ENCODE assay signal across 11 mouse cellular contexts in genomic region chr7:34355629-34356028, GRCm38 (mm10). TPM values are rescaled to one million over a fixed set of nuclear protein-coding genes. Genes with fewer than 3 reads are reported as not detected.
DNase-seq lines count a peak whose midpoint lies in the region; ATAC-seq and TF ChIP-seq lines count a peak whose summit lies in the region.
"Had no signal": no experiment of that assay in that cellular context is flagged by ENCODE, and none has a peak within 500 bp of the region (broad histone marks: within the 10 kb centered on the region; RNA-seq: fewer than 3 reads in every experiment).

No protein-coding gene starts in this region.

- WGBS in hindbrain, embryonic 14.5 days, result 94% methylated on average over 4 of the region's 4 CpGs
- WGBS in hindbrain, embryonic 16.5 days, result 97% methylated on average over 4 of the region's 4 CpGs
- WGBS in midbrain, postnatal 0 days, result 98% methylated on average over 4 of the region's 4 CpGs
- WGBS in midbrain, embryonic 15.5 days, result 97% methylated on average over 4 of the region's 4 CpGs

- peak; percentile 69 for DNase-seq in hindbrain, embryonic 14.5 days (ENCODE audit: low spot score)
- DNase-seq in midbrain, postnatal 0 days (ENCODE audit: low spot score), result peak; percentile 54
- peak; percentile 42 for DNase-seq in brain, embryonic 14.5 days (ENCODE audit: low read depth)
- no peak for DNase-seq in left cerebral cortex, adult 11 months (ENCODE audit: low spot score)
- DNase-seq in embryo, embryonic 11 days, result no peak
- DNase-seq: adrenal gland, postnatal 25 days; gastrocnemius, postnatal 36 days had no signal

- H3K4me3 ChIP-seq in hindbrain, embryonic 14.5 days (replicated peaks; ENCODE audit: low read length), result no peak overlapping the region
- no peak overlapping the region for H3K4me3 ChIP-seq in hindbrain, embryonic 16.5 days (ENCODE audit: low read length)
- H3K4me3 ChIP-seq in midbrain, postnatal 0 days (ENCODE audit: low read depth, low read length), result no peak overlapping the region
- no peak overlapping the region for H3K4me3 ChIP-seq in midbrain, embryonic 15.5 days
- H3K4me3 ChIP-seq: limb, embryonic 13.5 days; myocyte had no signal

- H3K36me3 ChIP-seq in hindbrain, embryonic 14.5 days (replicated peaks; ENCODE audit: control insufficient read depth, insufficient read depth), result peaks cover 74% of the 10 kb centered on the region
- H3K36me3 ChIP-seq in hindbrain, embryonic 16.5 days (ENCODE audit: control insufficient read depth, insufficient read depth, low read length), result peaks cover 25% of the 10 kb centered on the region
- peaks cover 22% of the 10 kb centered on the region for H3K36me3 ChIP-seq in midbrain, postnatal 0 days (ENCODE audit: insufficient read depth, low read length)
- H3K36me3 ChIP-seq in midbrain, embryonic 15.5 days (replicated peaks), result peaks cover 12% of the 10 kb centered on the region

- H3K9ac ChIP-seq in hindbrain, embryonic 14.5 days, result no peak overlapping the region
- no peak overlapping the region for H3K9ac ChIP-seq in hindbrain, embryonic 16.5 days (ENCODE audit: low read depth, low read length)
- no peak overlapping the region for H3K9ac ChIP-seq in midbrain, postnatal 0 days (replicated peaks; ENCODE audit: low read length, poor library complexity, severe bottlenecking)
- H3K9ac ChIP-seq in midbrain, embryonic 15.5 days, result no peak overlapping the region
- H3K9ac ChIP-seq: limb, embryonic 13.5 days had no signal

- no peaks in the 10 kb centered on the region for H3K9me3 ChIP-seq in hindbrain, embryonic 14.5 days (ENCODE audit: control insufficient read depth, low read length)
- H3K9me3 ChIP-seq in hindbrain, embryonic 16.5 days (ENCODE audit: control insufficient read depth, low read length), result no peaks in the 10 kb centered on the region
- H3K9me3 ChIP-seq in midbrain, postnatal 0 days (ENCODE audit: low read length), result no peaks in the 10 kb centered on the region
- H3K9me3 ChIP-seq in midbrain, embryonic 15.5 days, result no peaks in the 10 kb centered on the region
- H3K9me3 ChIP-seq: limb, embryonic 13.5 days had no signal

- no peak overlapping the region for H3K27ac ChIP-seq in hindbrain, embryonic 14.5 days
- no peak overlapping the region for H3K27ac ChIP-seq in hindbrain, embryonic 16.5 days (ENCODE audit: low read depth, low read length)
- no peak overlapping the region for H3K27ac ChIP-seq in midbrain, postnatal 0 days (ENCODE audit: low read depth, low read length)
- no peak overlapping the region for H3K27ac ChIP-seq in midbrain, embryonic 15.5 days
- H3K27ac ChIP-seq: limb, embryonic 13.5 days had no signal

- no peaks in the 10 kb centered on the region for H3K4me1 ChIP-seq in hindbrain, embryonic 14.5 days (replicated peaks; ENCODE audit: control insufficient read depth, insufficient read depth, low read length)
- H3K4me1 ChIP-seq in hindbrain, embryonic 16.5 days (ENCODE audit: control insufficient read depth, insufficient read depth, low read depth, low read length), result no peaks in the 10 kb centered on the region
- no peaks in the 10 kb centered on the region for H3K4me1 ChIP-seq in midbrain, postnatal 0 days (ENCODE audit: insufficient read depth, low read length)
- no peaks in the 10 kb centered on the region for H3K4me1 ChIP-seq in midbrain, embryonic 15.5 days
- H3K4me1 ChIP-seq: limb, embryonic 13.5 days had no signal

- H3K27me3 ChIP-seq in hindbrain, embryonic 14.5 days (ENCODE audit: control insufficient read depth, insufficient read depth, low read length), result no peaks in the 10 kb centered on the region
- no peaks in the 10 kb centered on the region for H3K27me3 ChIP-seq in hindbrain, embryonic 16.5 days (replicated peaks; ENCODE audit: control insufficient read depth, insufficient read depth, low read length)
- H3K27me3 ChIP-seq in midbrain, postnatal 0 days (ENCODE audit: insufficient read depth, low read length), result no peaks in the 10 kb centered on the region
- no peaks in the 10 kb centered on the region for H3K27me3 ChIP-seq in midbrain, embryonic 15.5 days (replicated peaks)
- H3K27me3 ChIP-seq: limb, embryonic 13.5 days had no signal

- TF ChIP-seq POLR2A in brain, embryonic 14.5 days (IDR thresholded peaks at IDR 0.05; ENCODE audit: borderline replicate concordance, extremely low read depth, insufficient read depth, insufficient read length, poor library complexity, severe bottlenecking), result no peak

- TF ChIP-seq CTCF in midbrain, postnatal 0 days (IDR thresholded peaks at IDR 0.05), result peak; percentile 76
- TF ChIP-seq CTCF in brain, embryonic 14.5 days (IDR thresholded peaks at IDR 0.05; ENCODE audit: borderline replicate concordance, extremely low read depth, insufficient read depth, insufficient read length), result 0 out of 2 replicates have a peak, but pooled peaks have one; percentile 11

- ATAC-seq in hindbrain, embryonic 14.5 days (ENCODE audit: low FRiP score), result no peak
- ATAC-seq in hindbrain, embryonic 16.5 days, result no peak
- no peak for ATAC-seq in midbrain, postnatal 0 days (ENCODE audit: low FRiP score)
- ATAC-seq in midbrain, embryonic 15.5 days (replicated peaks), result no peak

- no peak overlapping the region for H3K4me2 ChIP-seq in hindbrain, embryonic 14.5 days (replicated peaks)
- H3K4me2 ChIP-seq in hindbrain, embryonic 16.5 days (ENCODE audit: low read length), result no peak overlapping the region
- H3K4me2 ChIP-seq in midbrain, postnatal 0 days (ENCODE audit: low read depth, low read length, poor library complexity, severe bottlenecking), result no peak overlapping the region
- no peak overlapping the region for H3K4me2 ChIP-seq in midbrain, embryonic 15.5 days
- H3K4me2 ChIP-seq: limb, embryonic 13.5 days had no signal

RNA-seq across cellular contexts. Expression of gene Lsm14a, which starts 37.5 kb away (rescaled TPM):
- polyA plus RNA-seq in hindbrain, embryonic 14.5 days (2014; fragmentation: Nextera tagmentation; extraction: Ambion mirVana), result 38.2 and 38.7 TPM in 2 replicates
- 50.6 and 55.6 TPM in 2 replicates for polyA plus RNA-seq in hindbrain, embryonic 16.5 days (2015; fragmentation: Nextera tagmentation; extraction: Ambion mirVana)
- 41.8 and 50.4 TPM in 2 replicates for total RNA-seq in midbrain, postnatal 0 days (2014; rRNA removed)
- 35.6 and 39.0 TPM in 2 replicates for polyA plus RNA-seq in midbrain, postnatal 0 days (2015; fragmentation: Nextera tagmentation; extraction: Ambion mirVana)
- 59.3 and 63.4 TPM in 2 replicates for polyA plus RNA-seq in midbrain, embryonic 15.5 days (2015; fragmentation: Nextera tagmentation; extraction: Ambion mirVana)
- polyA plus RNA-seq in brain, embryonic 14.5 days (2012; rRNA removed), result 68.7 and 83.9 TPM in 2 replicates

RNA-seq across cellular contexts. Expression of gene 4931406P16Rik, which starts 42.3 kb away (rescaled TPM):
- 39.5 and 45.0 TPM in 2 replicates for polyA plus RNA-seq in hindbrain, embryonic 14.5 days (2014; fragmentation: Nextera tagmentation; extraction: Ambion mirVana)
- polyA plus RNA-seq in hindbrain, embryonic 16.5 days (2015; fragmentation: Nextera tagmentation; extraction: Ambion mirVana), result 27.4 and 33.8 TPM in 2 replicates
- 76.2 and 78.3 TPM in 2 replicates for total RNA-seq in midbrain, postnatal 0 days (2014; rRNA removed)
- 26.4 and 33.6 TPM in 2 replicates for polyA plus RNA-seq in midbrain, postnatal 0 days (2015; fragmentation: Nextera tagmentation; extraction: Ambion mirVana)
- polyA plus RNA-seq in midbrain, embryonic 15.5 days (2015; fragmentation: Nextera tagmentation; extraction: Ambion mirVana), result 32.5 and 32.6 TPM in 2 replicates
- polyA plus RNA-seq in brain, embryonic 14.5 days (2012; rRNA removed), result 37.5 and 45.5 TPM in 2 replicates

Comparison
In these comparisons a context has a peak if more than half of its experiments do, and no peak if none do; other contexts are left out.
1. DNase-seq: peak in hindbrain, embryonic 14.5 days (single experiment), midbrain, postnatal 0 days (single experiment) and brain, embryonic 14.5 days (single experiment); none in left cerebral cortex, adult 11 months (single experiment) and embryo, embryonic 11 days (single experiment).